Mouse (Mus musculus) midbrain, embryonic 11.5 days (tissue): Measurements from ENCODE around the gene Wdr72. TPM values are rescaled to one million over a fixed set of nuclear protein-coding genes. Genes with fewer than 3 reads are reported as not detected.

Experiments
- ATAC-seq: fragments of 200-750 bp; cut with Nextera tagmentation; 2 replicates; pipeline ENCODE4 v1.8.0; 2017; ENCODE audit warnings: moderate TSS enrichment, moderate library complexity; ENCODE audit not compliant: low FRiP score
- DNase-seq: peaks from one replicate; pipeline ENCODE4 v3.0.0; 2015; ENCODE audit warnings: low spot score; ENCODE audit errors: missing footprints
- H3K27ac ChIP-seq: fragments of 300-500 bp; sonication (generic); 2 replicates; pipeline ENCODE4 v1.5.1; 2014; ENCODE audit warnings: low read depth, low read length
- H3K27me3 ChIP-seq: fragments of 300-500 bp; sonication (generic); 2 replicates; pipeline ENCODE4 v1.6.1; 2014; ENCODE audit warnings: mild to moderate bottlenecking, low read length, moderate library complexity, mixed read lengths; ENCODE audit not compliant: control insufficient read depth, insufficient read depth
- H3K36me3 ChIP-seq: fragments of 300-500 bp; sonication (generic); 2 replicates; pipeline ENCODE4 v1.6.1; 2014; ENCODE audit warnings: mild to moderate bottlenecking, low read length, moderate library complexity, mixed read lengths; ENCODE audit not compliant: control insufficient read depth, insufficient read depth
- H3K4me1 ChIP-seq: fragments of 300-500 bp; sonication (generic); 2 replicates; pipeline ENCODE4 v1.6.1; 2014; ENCODE audit warnings: low read length; ENCODE audit not compliant: control insufficient read depth, insufficient read depth
- H3K4me2 ChIP-seq: fragments of 300-500 bp; sonication (generic); 2 replicates; pipeline ENCODE4 v1.6.1; 2014; ENCODE audit warnings: mild to moderate bottlenecking, moderate library complexity
- H3K4me3 ChIP-seq: fragments of 300-500 bp; sonication (generic); 2 replicates; pipeline ENCODE4 v1.5.1; 2014; ENCODE audit warnings: low read depth, low read length
- H3K9ac ChIP-seq: fragments of 300-500 bp; sonication (generic); 2 replicates; pipeline ENCODE4 v1.6.1; 2014; ENCODE audit warnings: low read length
- H3K9me3 ChIP-seq: fragments of 300-500 bp; sonication (generic); 2 replicates; pipeline ENCODE4 v1.6.1; 2016; ENCODE audit warnings: low read length; ENCODE audit not compliant: control insufficient read depth
- WGBS: fragments of 180-500 bp; shearing (Covaris S2); extraction: QIAGEN DNeasy Blood & Tissue Kit; methylation state at CpG from one replicate; pipeline ENCODE4 v1.1.7; 2014; 5-methylcytosine and 5-hydroxymethylcytosine counted together
- polyA plus RNA-seq: library from polyadenylated mRNA; unstranded; fragments of >200 nt; fragmentation: Nextera tagmentation; extraction: Ambion mirVana; gene quantifications from 2 replicates; pipeline ENCODE4 v1.2.1, GENCODE M21; 2014

Gene Wdr72
- 0.90 and 0.91 TPM in 2 replicates for polyA plus RNA-seq

GRCm38 (mm10) chr9:74109761-74110460 lies at the start of gene Wdr72:
Gene Wdr72, plus strand, starts transcription at chr9:74110356.
- peak; percentile 85 for DNase-seq
- H3K9ac ChIP-seq: peak within 1 kb of the TSS; percentile 49
- H3K4me3 ChIP-seq: peak within 1 kb of the TSS; percentile 1; the same call in 1 of the 2 replicates

GRCm38 (mm10) chr9:74066278-74066677 lies 43.9 kb upstream of the Wdr72 start:
- DNase-seq (peak; percentile 87), ATAC-seq (no peak)
- no peak overlapping the region for H3K4me2 ChIP-seq
- H3K27ac ChIP-seq: no peak overlapping the region
- no peak overlapping the region for H3K4me3 ChIP-seq
- no peaks in the 10 kb centered on the region for H3K27me3 ChIP-seq
- no peaks in the 10 kb centered on the region for H3K36me3 ChIP-seq
- no peaks in the 10 kb centered on the region for H3K9me3 ChIP-seq
- 90% methylated on average over 3 of the region's 3 CpGs for WGBS
- H3K9ac ChIP-seq: no peak overlapping the region
- H3K4me1 ChIP-seq: no peaks in the 10 kb centered on the region

More at GRCm38 (mm10) chr9:74109761-74110460, at the start of gene Wdr72:
- Histone ChIP-seq H3K4me1 (peaks cover 5% of the 10 kb centered on the region; the same call in 1 of the 2 replicates), H3K9me3 (no peaks in the 10 kb centered on the region), H3K27ac (no peak within 1 kb of the TSS), H3K4me2 (peak within 1 kb of the TSS; percentile 45), H3K36me3 (no peaks in the 10 kb centered on the region), H3K27me3 (no peaks in the 10 kb centered on the region)
- WGBS: 4% methylated on average over 15 of the region's 17 CpGs
- ATAC-seq: no peak

GRCm38 (mm10) chr9:74066766-74067165 lies 43.4 kb upstream of the Wdr72 start:
- ATAC-seq: no peak
- 77% methylated on average over 10 of the region's 10 CpGs for WGBS
- H3K27me3 ChIP-seq: no peaks in the 10 kb centered on the region
- no peak overlapping the region for H3K4me2 ChIP-seq
- no peaks in the 10 kb centered on the region for H3K9me3 ChIP-seq
- no peaks in the 10 kb centered on the region for H3K4me1 ChIP-seq
- H3K36me3 ChIP-seq: no peaks in the 10 kb centered on the region
- no peak overlapping the region for H3K9ac ChIP-seq
- DNase-seq: no peak
- no peak overlapping the region for H3K4me3 ChIP-seq
- no peak overlapping the region for H3K27ac ChIP-seq

GRCm38 (mm10) chr9:74075958-74076357 lies 34.2 kb upstream of the Wdr72 start:
- no peak overlapping the region for H3K4me3 ChIP-seq
- H3K27ac ChIP-seq: no peak overlapping the region
- no peaks in the 10 kb centered on the region for H3K9me3 ChIP-seq
- H3K4me2 ChIP-seq: no peak overlapping the region
- H3K36me3 ChIP-seq: no peaks in the 10 kb centered on the region
- WGBS: 77% methylated on average over 2 of the region's 2 CpGs
- DNase-seq: no peak
- no peaks in the 10 kb centered on the region for H3K27me3 ChIP-seq
- H3K9ac ChIP-seq: no peak overlapping the region
- no peak for ATAC-seq
- H3K4me1 ChIP-seq: no peaks in the 10 kb centered on the region

- H3K27ac ChIP-seq: no peak overlapping the region
- H3K4me3 ChIP-seq: no peak overlapping the region
- H3K4me1 ChIP-seq: no peaks in the 10 kb centered on the region
- H3K9me3 ChIP-seq: no peaks in the 10 kb centered on the region
- no peaks in the 10 kb centered on the region for H3K27me3 ChIP-seq
- H3K4me2 ChIP-seq: no peak overlapping the region
- no peaks in the 10 kb centered on the region for H3K36me3 ChIP-seq
- no peak overlapping the region for H3K9ac ChIP-seq
- no peak for DNase-seq
- no peak for ATAC-seq
Observed at GRCm38 (mm10) chr9:74078458-74078857, 31.7 kb upstream of the Wdr72 start.

GRCm38 (mm10) chr9:74080241-74080640 lies 29.9 kb upstream of the Wdr72 start:
- H3K36me3 ChIP-seq: no peaks in the 10 kb centered on the region
- no peaks in the 10 kb centered on the region for H3K27me3 ChIP-seq
- H3K9me3 ChIP-seq: no peaks in the 10 kb centered on the region
- no peak overlapping the region for H3K27ac ChIP-seq
- H3K4me1 ChIP-seq: no peaks in the 10 kb centered on the region
- no peak overlapping the region for H3K4me3 ChIP-seq
- no peak overlapping the region for H3K9ac ChIP-seq
- H3K4me2 ChIP-seq: no peak overlapping the region
- 36% methylated on average over 5 of the region's 5 CpGs for WGBS
- no peak for DNase-seq
- ATAC-seq: no peak

GRCm38 (mm10) chr9:74101591-74101990 lies 8.6 kb upstream of the Wdr72 start:
- H3K9ac ChIP-seq: no peak overlapping the region
- H3K9me3 ChIP-seq: no peaks in the 10 kb centered on the region
- H3K4me2 ChIP-seq: no peak overlapping the region
- no peak overlapping the region for H3K4me3 ChIP-seq
- H3K27me3 ChIP-seq: no peaks in the 10 kb centered on the region
- no peak overlapping the region for H3K27ac ChIP-seq
- ATAC-seq (no peak), DNase-seq (no peak)
- H3K4me1 ChIP-seq: no peaks in the 10 kb centered on the region
- H3K36me3 ChIP-seq: no peaks in the 10 kb centered on the region

GRCm38 (mm10) chr9:74102615-74103014 lies 7.5 kb upstream of the Wdr72 start:
- Histone ChIP-seq H3K9me3 (no peaks in the 10 kb centered on the region), H3K27me3 (no peaks in the 10 kb centered on the region), H3K9ac (no peak overlapping the region), H3K4me1 (no peaks in the 10 kb centered on the region), H3K36me3 (no peaks in the 10 kb centered on the region), H3K27ac (no peak overlapping the region), H3K4me3 (no peak overlapping the region), H3K4me2 (no peak overlapping the region)
- ATAC-seq (no peak), DNase-seq (no peak)
- 79% methylated on average over 1 of the region's 1 CpGs for WGBS

GRCm38 (mm10) chr9:74110461-74110816 lies 283 bp downstream of the Wdr72 start:
- Histone ChIP-seq H3K9me3 (no peaks in the 10 kb centered on the region), H3K27me3 (no peaks in the 10 kb centered on the region), H3K36me3 (no peaks in the 10 kb centered on the region), H3K9ac (no peak overlapping the region; the same call in 1 of the 2 replicates), H3K27ac (no peak overlapping the region), H3K4me3 (peak overlapping the region; percentile 1; the same call in 1 of the 2 replicates), H3K4me1 (peaks cover 5% of the 10 kb centered on the region; the same call in 1 of the 2 replicates), H3K4me2 (peak overlapping the region; percentile 45)
- ATAC-seq (no peak), DNase-seq (peak; percentile 86)
- WGBS: under 1% methylated on average over 7 of the region's 7 CpGs
